Mouse (Mus musculus): ENCODE results near the gene Camk1d.

GRCm38 (mm10) chr2:5643937-5644336, 70.4 kb downstream of the Camk1d start:
- TF ChIP-seq CTCF (IDR thresholded peaks at IDR 0.05; ENCODE audit: extremely low read depth, insufficient read length, insufficient replicate concordance, low read depth, low read length) (no peak), POLR2A (IDR thresholded peaks at IDR 0.05; ENCODE audit: low read depth, low read length) (no peak)

Data from small intestine, adult 2 months (tissue).